Mouse (Mus musculus) CH12.LX (cell line): ENCODE data around the gene Mfsd11. TPM values are rescaled to one million over a fixed set of nuclear protein-coding genes. Genes with fewer than 3 reads are reported as not detected.
A peak's percentile ranks its signal among the peaks of the same experiment; 100 is the strongest.

Source experiments
- DNase-seq: peaks from one replicate; pipeline ENCODE4 v3.0.0-alpha.2; 2013; ENCODE audit errors: extremely low read depth
- H3K27ac ChIP-seq: 2 replicates; pipeline ENCODE4 v1.5.1; 2012; ENCODE audit warnings: low read depth, mild to moderate bottlenecking, control low read depth, moderate library complexity; ENCODE audit not compliant: insufficient read depth
- H3K27me3 ChIP-seq: replicated peaks from 2 replicates; pipeline ENCODE3; 2012; ENCODE audit warnings: inconsistent platforms
- H3K36me3 ChIP-seq, 2 experiments: replicated peaks in 1 of 2; 2 replicates each; pipeline versions ENCODE3 to v1.6.1; 2012; ENCODE audit warnings: inconsistent platforms in 1 of 2, low read length in 1 of 2, mild to moderate bottlenecking in 1 of 2, mixed read lengths in 1 of 2, moderate library complexity in 1 of 2; ENCODE audit not compliant: control insufficient read depth in 1 of 2, insufficient read depth in 1 of 2
- H3K4me1 ChIP-seq, 2 experiments: 2 replicates each; pipeline ENCODE4 v1.6.1; 2012; ENCODE audit warnings: inconsistent platforms in 1 of 2, moderate library complexity in 1 of 2; ENCODE audit not compliant: insufficient read depth in 2 of 2, control insufficient read depth in 1 of 2
- H3K4me2 ChIP-seq: 2 replicates; pipeline ENCODE4 v1.6.1; 2012; ENCODE audit warnings: low read depth, mild to moderate bottlenecking, control low read depth; ENCODE audit not compliant: poor library complexity, insufficient read depth, severe bottlenecking
- H3K4me3 ChIP-seq, 3 experiments: fragments of 150-350 bp in 1 of 3; sonication (generic) in 1 of 3; replicated peaks in 1 of 3; 2 replicates each; pipeline versions ENCODE3 to v1.5.1; 2011 to 2012; ENCODE audit warnings: low read depth in 2 of 3, low read length in 2 of 3, mild to moderate bottlenecking in 2 of 3, moderate library complexity in 2 of 3, control low read depth in 1 of 3, improper control_type of control experiment in 1 of 3, inconsistent platforms in 1 of 3, mixed read lengths in 1 of 3; ENCODE audit not compliant: poor library complexity in 1 of 3
- H3K79me2 ChIP-seq: replicated peaks from 2 replicates; pipeline ENCODE4 v1.6.1; 2012; ENCODE audit warnings: mild to moderate bottlenecking, moderate library complexity; ENCODE audit not compliant: control insufficient read depth, poor library complexity, insufficient read depth, severe bottlenecking; ENCODE audit errors: extremely low read depth
- H3K9ac ChIP-seq: 2 replicates; pipeline ENCODE4 v1.6.1; 2012; ENCODE audit warnings: low read depth, mild to moderate bottlenecking, control low read depth, moderate library complexity; ENCODE audit not compliant: insufficient read depth
- H3K9me3 ChIP-seq: replicated peaks from 2 replicates; pipeline ENCODE3; 2012; ENCODE audit warnings: low read length, inconsistent platforms, mixed read lengths
- CHD1 ChIP-seq: IDR thresholded peaks from 2 replicates; pipeline ENCODE4 v1.6.1; 2012; ENCODE audit warnings: low read depth, low read length, improper control_type of control experiment, inconsistent platforms
- CHD2 ChIP-seq: IDR thresholded peaks from 2 replicates; pipeline ENCODE4 v1.6.1; 2011; ENCODE audit warnings: low read length, improper control_type of control experiment
- CTCF ChIP-seq, 2 experiments: IDR thresholded peaks in 1 of 2; conservative IDR thresholded peaks in 1 of 2; 2 replicates each; pipeline ENCODE4 v1.5.1; 2011 to 2012; ENCODE audit warnings: low read depth in 2 of 2, low read length in 2 of 2, improper control_type of control experiment in 1 of 2, inconsistent platforms in 1 of 2, mild to moderate bottlenecking in 1 of 2, moderate library complexity in 1 of 2
- E2F4 ChIP-seq: IDR thresholded peaks from 2 replicates; pipeline ENCODE4 v1.6.1; 2011; ENCODE audit warnings: low read depth, low read length, improper control_type of control experiment; ENCODE audit not compliant: insufficient replicate concordance
- EP300 ChIP-seq: IDR thresholded peaks from 2 replicates; pipeline ENCODE4 v1.6.1; 2011; ENCODE audit warnings: low read length, improper control_type of control experiment
- ETS1 ChIP-seq: conservative IDR thresholded peaks from 2 replicates; pipeline ENCODE4 v1.6.1; 2012; ENCODE audit warnings: low read depth, mild to moderate bottlenecking, inconsistent platforms, low read length, improper control_type of control experiment, moderate library complexity
- IRF4 ChIP-seq: IDR thresholded peaks from 2 replicates; pipeline ENCODE4 v1.6.1; 2014; ENCODE audit warnings: low read depth, mild to moderate bottlenecking, inconsistent platforms, low read length, improper control_type of control experiment
- JUN ChIP-seq: IDR thresholded peaks from 2 replicates; pipeline ENCODE4 v1.6.1; 2011; ENCODE audit warnings: low read depth, mild to moderate bottlenecking, low read length, improper control_type of control experiment, moderate library complexity; ENCODE audit not compliant: insufficient read depth
- JUND ChIP-seq: conservative IDR thresholded peaks from 2 replicates; pipeline ENCODE4 v1.6.1; 2011; ENCODE audit warnings: low read depth, low read length, improper control_type of control experiment
- KAT2A ChIP-seq: IDR thresholded peaks from 2 replicates; pipeline ENCODE4 v1.6.1; 2012; ENCODE audit warnings: low read length, improper control_type of control experiment, inconsistent platforms; ENCODE audit not compliant: insufficient replicate concordance
- MAFK ChIP-seq: IDR thresholded peaks from 2 replicates; pipeline ENCODE4 v1.6.1; 2011; ENCODE audit warnings: low read length, improper control_type of control experiment; ENCODE audit not compliant: insufficient replicate concordance
- MAZ ChIP-seq: IDR thresholded peaks from 2 replicates; pipeline ENCODE4 v1.6.1; 2012; ENCODE audit warnings: low read depth, mild to moderate bottlenecking, inconsistent platforms, low read length, improper control_type of control experiment, moderate library complexity
- MEF2A ChIP-seq: IDR thresholded peaks from 2 replicates; pipeline ENCODE4 v1.6.1; 2014; ENCODE audit warnings: low read depth, mild to moderate bottlenecking, inconsistent platforms, low read length, improper control_type of control experiment, borderline replicate concordance
- MXI1 ChIP-seq: IDR thresholded peaks from 2 replicates; pipeline ENCODE4 v1.6.1; 2011; ENCODE audit warnings: mild to moderate bottlenecking, low read depth, low read length, improper control_type of control experiment
- NELFE ChIP-seq: IDR thresholded peaks from 2 replicates; pipeline ENCODE4 v1.6.1; 2011; ENCODE audit warnings: low read depth, low read length, improper control_type of control experiment
- NRF1 ChIP-seq: IDR thresholded peaks from 2 replicates; pipeline ENCODE4 v1.6.1; 2014; ENCODE audit warnings: low read depth, mild to moderate bottlenecking, inconsistent platforms, low read length, improper control_type of control experiment, moderate library complexity
- PAX5 ChIP-seq: IDR thresholded peaks from 2 replicates; pipeline ENCODE4 v1.6.1; 2012; ENCODE audit warnings: low read length, inconsistent platforms, mixed read lengths
- POLR2A ChIP-seq: IDR thresholded peaks from 2 replicates; pipeline ENCODE4 v1.6.1; 2011; ENCODE audit warnings: low read depth, mild to moderate bottlenecking, improper control_type of control experiment, low read length
- POLR2AphosphoS2 ChIP-seq: IDR thresholded peaks from 2 replicates; pipeline ENCODE4 v1.6.1; 2011; ENCODE audit warnings: low read depth, low read length, improper control_type of control experiment
- RAD21 ChIP-seq: IDR thresholded peaks from 2 replicates; pipeline ENCODE4 v1.6.1; 2011; ENCODE audit warnings: low read depth, mild to moderate bottlenecking, low read length, improper control_type of control experiment, moderate library complexity
- RCOR1 ChIP-seq: conservative IDR thresholded peaks from 2 replicates; pipeline ENCODE4 v1.6.1; 2012; ENCODE audit warnings: low read depth, mild to moderate bottlenecking, inconsistent platforms, low read length, improper control_type of control experiment
- SIN3A ChIP-seq: IDR thresholded peaks from 2 replicates; pipeline ENCODE4 v1.6.1; 2012; ENCODE audit warnings: low read length, improper control_type of control experiment, inconsistent platforms
- SMC3 ChIP-seq: IDR thresholded peaks from 2 replicates; pipeline ENCODE4 v1.6.1; 2011; ENCODE audit warnings: low read depth, low read length, improper control_type of control experiment
- TBP ChIP-seq: conservative IDR thresholded peaks from 2 replicates; pipeline ENCODE4 v1.6.1; 2011; ENCODE audit warnings: low read depth, low read length, improper control_type of control experiment
- UBTF ChIP-seq: IDR thresholded peaks from 2 replicates; pipeline ENCODE4 v1.6.1; 2012; ENCODE audit warnings: low read depth, mild to moderate bottlenecking, inconsistent platforms, low read length, improper control_type of control experiment, moderate library complexity
- USF1 ChIP-seq: IDR thresholded peaks from 2 replicates; pipeline ENCODE4 v1.6.1; 2014; ENCODE audit warnings: low read depth, mild to moderate bottlenecking, inconsistent platforms, low read length, improper control_type of control experiment
- USF2 ChIP-seq: conservative IDR thresholded peaks from 2 replicates; pipeline ENCODE4 v1.6.1; 2011; ENCODE audit warnings: low read depth, low read length, improper control_type of control experiment
- ZC3H11A ChIP-seq: IDR thresholded peaks from 2 replicates; pipeline ENCODE4 v1.6.1; 2012; ENCODE audit warnings: low read depth, mild to moderate bottlenecking, inconsistent platforms, low read length, improper control_type of control experiment
- ZMIZ1 ChIP-seq: IDR thresholded peaks from 2 replicates; pipeline ENCODE4 v1.6.1; 2012; ENCODE audit warnings: low read depth, mild to moderate bottlenecking, inconsistent platforms, low read length, improper control_type of control experiment
- dilution Hi-C: fragments of 300-500 bp; cut with MboI; formaldehyde crosslinking; loops from 2 replicates; pipeline ENCODE4 v1.14.3; 2020; ENCODE audit warnings: low sequenced_read_pairs; ENCODE audit not compliant: extremely low pct_unique_long_range_greater_than_20kb, extremely low pct_ligation_motif_present
- in situ Hi-C: fragments of 300-500 bp; cut with MboI; formaldehyde crosslinking; loops from 3 replicates; pipeline ENCODE4 v1.14.3; 2019; ENCODE audit warnings: low sequenced_read_pairs, low pct_ligation_motif_present, low pct_unique_long_range_greater_than_20kb, mixed read lengths
- polyA plus RNA-seq: library from polyadenylated mRNA; unstranded; fragments of >175 nt; gene quantifications from 2 replicates; pipeline ENCODE4 v1.2.1, GENCODE M21; 2012; ENCODE audit warnings: low read depth; ENCODE audit not compliant: insufficient read length
- total RNA-seq, 2 experiments: library from RNA; depleted of rRNA; stranded (reverse); fragments of 300-350 nt in 1 of 2; fragments of >200 nt in 1 of 2; gene quantifications; 2 replicates each; pipeline ENCODE4 v1.2.3; 2012 to 2014

Mfsd11 gene
- total and polyA plus RNA-seq, 3 experiments: 4.1 to 17.7 (median 13.2) TPM

DNA sequence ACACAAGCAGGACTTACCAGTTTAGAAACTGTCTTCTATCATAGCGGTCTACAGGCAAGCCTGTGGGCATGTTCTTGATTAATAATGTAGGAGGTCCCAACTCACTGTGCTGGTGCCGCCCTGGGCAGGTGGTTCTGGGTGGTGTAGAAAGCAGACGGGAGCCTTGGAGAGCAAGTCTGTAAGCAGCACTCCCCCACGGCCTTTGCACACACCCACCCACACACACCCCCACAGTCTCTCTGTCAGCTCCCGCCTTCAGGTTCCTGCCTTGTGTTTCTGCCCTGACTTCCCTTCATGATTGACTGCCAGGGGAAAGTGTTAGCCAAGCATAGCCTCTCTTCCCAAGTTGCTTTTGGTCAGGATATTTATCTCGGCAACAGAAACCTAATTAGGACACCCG is 65.1 kb downstream of the Mfsd11 start:
- DNase-seq: no peak
- no peak for TF ChIP-seq KAT2A
- TF ChIP-seq ZC3H11A: no peak
- no peak for TF ChIP-seq CHD2
- no peak for TF ChIP-seq SIN3A
- TF ChIP-seq USF2: no peak
- no peak for TF ChIP-seq UBTF
- no peak for TF ChIP-seq JUN
- TF ChIP-seq CTCF (conservative IDR thresholded peaks at IDR 0.05 in 1 of 2, IDR thresholded peaks at IDR 0.05 in 1 of 2; ENCODE audit: low read depth in 2 of 2, low read length in 2 of 2): no peak
- TF ChIP-seq POLR2AphosphoS2: no peak
- no peak for TF ChIP-seq ETS1
- no peak for TF ChIP-seq JUND
- peaks cover 19% of the 10 kb centered on the region for H3K9me3 ChIP-seq
- dilution Hi-C loops (no loop called here), in situ Hi-C loops (no loop called here)
- H3K36me3 ChIP-seq: no peaks in the 10 kb centered on the region
- no peak overlapping the region for H3K4me3 ChIP-seq
- H3K4me2 ChIP-seq: no peak overlapping the region
- no peak overlapping the region for H3K27ac ChIP-seq
- peaks cover 74% of the 10 kb centered on the region for H3K27me3 ChIP-seq
- H3K4me1 ChIP-seq: no peaks in the 10 kb centered on the region
- no peaks in the 10 kb centered on the region for H3K79me2 ChIP-seq
- no peak overlapping the region for H3K9ac ChIP-seq

DNA sequence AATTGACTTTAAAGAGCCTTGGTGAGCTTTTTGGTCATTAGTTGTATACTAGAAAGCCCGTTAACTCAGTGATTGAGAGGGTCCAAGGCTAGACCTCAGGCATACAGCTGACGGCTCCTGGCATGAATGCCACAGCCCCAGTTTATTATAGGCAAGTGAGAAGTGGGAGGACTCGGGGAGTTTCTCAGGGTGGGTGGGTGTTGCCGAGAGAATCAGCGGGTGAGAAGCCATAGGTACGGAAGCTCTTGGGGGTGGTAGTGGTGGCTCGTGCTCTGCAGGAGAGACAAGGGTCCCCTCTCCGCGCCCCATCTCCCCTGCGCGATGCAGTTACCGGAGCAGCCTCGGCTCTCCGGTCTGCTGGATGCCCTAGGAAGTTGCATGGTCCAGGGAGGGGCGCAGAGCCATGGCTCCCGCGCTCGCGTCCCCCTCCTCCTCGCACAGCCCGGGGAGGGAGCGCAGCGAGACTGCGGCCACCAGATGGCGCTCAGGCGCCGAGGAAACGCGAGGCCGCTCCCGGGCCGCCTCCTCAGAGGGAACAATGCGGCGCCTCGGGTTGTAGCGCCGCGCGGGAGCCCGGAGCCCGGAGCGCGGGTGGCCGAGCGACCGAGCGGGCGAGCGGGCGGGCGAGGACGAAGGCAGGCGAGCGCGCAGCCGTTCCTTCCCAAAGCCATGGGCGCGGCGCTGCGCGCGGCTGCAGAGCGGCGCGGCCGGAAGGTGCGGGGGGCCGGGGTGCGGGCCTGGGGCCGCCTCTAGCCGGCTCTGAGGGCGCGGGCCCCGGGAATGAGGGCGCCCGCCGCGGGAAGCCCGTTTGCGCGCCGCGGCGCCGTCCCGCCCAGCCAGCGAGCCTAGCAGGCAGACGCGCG is 66.3 kb downstream of the Mfsd11 start, which contains the start of gene Mgat5b:
TSS of gene Mgat5b (plus strand) at position 541 of the 863 bp plus-strand sequence.
- TF ChIP-seq MAFK (no peak), MEF2A (no peak), IRF4 (no peak), MAZ (no peak), POLR2A (no peak), NELFE (no peak), ETS1 (no peak), NRF1 (no peak), KAT2A (no peak), USF1 (no peak), CHD1 (no peak), RAD21 (peak; percentile 33), MXI1 (no peak), POLR2AphosphoS2 (no peak), JUND (no peak), ZMIZ1 (no peak), TBP (no peak), EP300 (no peak), E2F4 (no peak), RCOR1 (no peak), CTCF (conservative IDR thresholded peaks at IDR 0.05 in 1 of 2, IDR thresholded peaks at IDR 0.05 in 1 of 2; ENCODE audit: low read depth in 2 of 2, low read length in 2 of 2) (peak in 1 of 2 experiments; percentile 57; a peak in 2 of 4 replicates), JUN (no peak), SMC3 (peak; percentile 55), PAX5 (no peak)
- peaks cover 75% of the 10 kb centered on the region for H3K27me3 ChIP-seq
- H3K4me2 ChIP-seq: no peak within 1 kb of the TSS
- dilution Hi-C loops: no loop called here
- H3K9me3 ChIP-seq: peaks cover 19% of the 10 kb centered on the region
- no peak within 1 kb of the TSS for H3K4me3 ChIP-seq
- DNase-seq: no peak
- H3K27ac ChIP-seq: no peak within 1 kb of the TSS
- H3K4me1 ChIP-seq: no peaks in the 10 kb centered on the region
- H3K9ac ChIP-seq: no peak within 1 kb of the TSS
- in situ Hi-C loops: no loop called here
- H3K36me3 ChIP-seq: no peaks in the 10 kb centered on the region
- no peaks in the 10 kb centered on the region for H3K79me2 ChIP-seq
